Mouse (Mus musculus): ENCODE data around the gene Stat3. TPM values are rescaled to one million over a fixed set of nuclear protein-coding genes. Genes with fewer than 3 reads are reported as not detected.

The Stat3 gene
- total RNA-seq, 2 experiments from 2014 or later, result 41.7 to 43.6 TPM

- intact Hi-C loops (cut with DNase I; ENCODE audit: low total_unique reads), result no loop called here
Measured at GRCm38 (mm10) chr11:100847572-100847971, 91.8 kb downstream of the Stat3 start.

GRCm38 (mm10) chr11:100845793-100846192 lies 93.5 kb downstream of the Stat3 start:
- no peak for DNase-seq
- intact Hi-C loops (cut with DNase I; ENCODE audit: low total_unique reads), result no loop called here

More at GRCm38 (mm10) chr11:100847572-100847971, 91.8 kb downstream of the Stat3 start:
- no peak for DNase-seq

GRCm38 (mm10) chr11:100844121-100844520 lies 95.2 kb downstream of the Stat3 start:
- intact Hi-C loops (cut with DNase I; ENCODE audit: low total_unique reads), result no loop called here
- DNase-seq, result no peak

- no peak for DNase-seq
- intact Hi-C loops (cut with DNase I; ENCODE audit: low total_unique reads), result no loop called here
Measured at GRCm38 (mm10) chr11:100843070-100843669, 96.2 kb downstream of the Stat3 start.

GRCm38 (mm10) chr11:100842025-100842424 lies 97.3 kb downstream of the Stat3 start:
- no peak for DNase-seq
- intact Hi-C loops (cut with DNase I; ENCODE audit: low total_unique reads), result no loop called here

GRCm38 (mm10) chr11:100840866-100841265 lies 98.5 kb downstream of the Stat3 start:
- intact Hi-C loops (cut with DNase I; ENCODE audit: low total_unique reads), result no loop called here
- no peak for DNase-seq

GRCm38 (mm10) chr11:100839523-100839922 lies 99.8 kb downstream of the Stat3 start:
- intact Hi-C loops (cut with DNase I; ENCODE audit: low total_unique reads), result no loop called here
- no peak for DNase-seq

GRCm38 (mm10) chr11:100838894-100839293 lies 100.4 kb downstream of the Stat3 start:
- intact Hi-C loops (cut with DNase I; ENCODE audit: low total_unique reads), result no loop called here
- DNase-seq, result no peak

GRCm38 (mm10) chr11:100836923-100837702 lies 102.2 kb downstream of the Stat3 start:
- intact Hi-C loops (cut with DNase I; ENCODE audit: low total_unique reads), result no loop called here
- no peak for DNase-seq

Other genes with a start within 250 kb of the Stat3 start
- gene Zfp385c, start 247.1 kb downstream of the Stat3 start, total RNA-seq (2021), result 1 to 10 TPM in 1 of 2 experiments, under 1 TPM in 1; 0.62 to 1.5 TPM
- under 1 TPM; 0.35 to 0.39 TPM for gene Dhx58, start 235.3 kb downstream of the Stat3 start, total RNA-seq (2021)
- gene Kat2a, start 227.1 kb downstream of the Stat3 start, total RNA-seq (2021), result 10 to 100 TPM; 11.2 to 12.5 TPM
- not detected for gene Hspb9, start 225.7 kb downstream of the Stat3 start, total RNA-seq (2021)
- gene Rab5c, start 201.3 kb downstream of the Stat3 start, total RNA-seq (2021), result 10 to 100 TPM; 49.1 to 49.4 TPM
- gene Kcnh4, start 179.6 kb downstream of the Stat3 start, total RNA-seq (2021), result not detected
- not detected for gene Hcrt, start 176.6 kb downstream of the Stat3 start, total RNA-seq (2021)
- gene Ghdc, start 168.6 kb downstream of the Stat3 start, total RNA-seq (2021), result 1 to 10 TPM; 5.6 to 7.1 TPM
- 100 to 1,000 TPM in 1 of 2 experiments, 10 to 100 TPM in 1; 100.0 to 110 TPM for gene Stat5b, start 88.8 kb downstream of the Stat3 start, total RNA-seq (2021)
- 10 to 100 TPM; 17.9 to 21.5 TPM for gene Stat5a, start 80.2 kb downstream of the Stat3 start, total RNA-seq (2021)
- gene Cavin1, start 31.3 kb upstream of the Stat3 start, total RNA-seq (2021), result 100 to 1,000 TPM; 226 to 256 TPM
- 10 to 100 TPM; 53.4 to 58.5 TPM for gene Atp6v0a1, start 69.9 kb upstream of the Stat3 start, total RNA-seq (2021)
- gene Naglu, start 130.5 kb upstream of the Stat3 start, total RNA-seq (2021), result 1 to 10 TPM; 6.2 to 7.4 TPM
- gene Hsd17b1, start 138.9 kb upstream of the Stat3 start, total RNA-seq (2021), result under 1 TPM in 1 of 2 experiments, not detected in 1; 0.29 TPM
- 1 to 10 TPM; 8.1 to 9.5 TPM for gene Coasy, start 143.0 kb upstream of the Stat3 start, total RNA-seq (2021)
- gene Mlx, start 147.7 kb upstream of the Stat3 start, total RNA-seq (2021), result 10 to 100 TPM; 10.8 to 12.4 TPM
- gene Psmc3ip, start 155.9 kb upstream of the Stat3 start, total RNA-seq (2021), result 1 to 10 TPM; 1.1 to 1.5 TPM
- gene Retreg3, start 180.4 kb upstream of the Stat3 start, total RNA-seq (2021), result 10 to 100 TPM; 33.3 to 34.9 TPM
- gene Tubg1, start 180.4 kb upstream of the Stat3 start, total RNA-seq (2021), result 10 to 100 TPM; 26.3 to 31.2 TPM
- gene Tubg2, start 216.4 kb upstream of the Stat3 start, total RNA-seq (2021), result 1 to 10 TPM; 3.1 to 4.6 TPM
- 1 to 10 TPM; 1.8 to 2.4 TPM for gene Cntnap1, start 231.0 kb upstream of the Stat3 start, total RNA-seq (2021)
- 10 to 100 TPM; 22.0 to 26.9 TPM for gene Plekhh3, start 231.8 kb upstream of the Stat3 start, total RNA-seq (2021)
- gene Ccr10, start 235.9 kb upstream of the Stat3 start, total RNA-seq (2021), result under 1 TPM in 1 of 2 experiments, not detected in 1; 0.12 TPM